Mouse (Mus musculus): ENCODE measurements around the gene Slc25a25.

DNA sequence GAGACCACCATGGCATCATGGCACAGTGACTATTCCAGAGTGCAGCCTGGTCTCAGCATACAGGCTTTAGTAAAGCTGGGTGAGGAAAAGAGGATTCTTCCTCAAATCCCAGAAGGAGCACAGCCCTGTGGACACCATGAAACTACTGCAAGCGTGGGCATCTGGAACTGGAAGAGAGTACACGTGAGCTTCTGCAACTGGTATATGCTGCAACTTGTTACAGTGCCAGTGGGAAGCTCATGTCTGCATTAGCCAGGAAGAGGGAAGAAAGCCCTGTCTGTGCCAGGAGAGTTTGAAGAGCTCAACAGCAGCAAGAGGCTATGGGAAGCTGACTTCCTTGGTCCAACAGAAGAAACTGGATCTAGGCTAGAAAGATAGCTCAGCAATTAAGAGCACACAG lies 68.6 kb downstream of the Slc25a25 start:
- no peak for TF ChIP-seq CTCF (IDR thresholded peaks at IDR 0.05; ENCODE audit: low read depth, low read length)
- no peak for TF ChIP-seq EP300 (IDR thresholded peaks at IDR 0.05; ENCODE audit: insufficient read depth, low read depth, low read length)
